Mouse (Mus musculus) erythroblast, embryonic 14.5 days (primary cell): Measurements from ENCODE around the gene Nav1. TPM values are rescaled to one million over a fixed set of nuclear protein-coding genes. Genes with fewer than 3 reads are reported as not detected.

Experiments
- H3K27me3 ChIP-seq: 2 replicates; pipeline ENCODE4 v1.6.1; 2012; ENCODE audit warnings: inconsistent platforms; ENCODE audit not compliant: control insufficient read depth
- H3K36me3 ChIP-seq: 2 replicates; pipeline ENCODE4 v1.6.1; 2012; ENCODE audit warnings: mild to moderate bottlenecking, inconsistent platforms; ENCODE audit not compliant: control insufficient read depth
- H3K4me1 ChIP-seq: 2 replicates; pipeline ENCODE4 v1.6.1; 2012; ENCODE audit warnings: inconsistent platforms; ENCODE audit not compliant: control insufficient read depth
- H3K4me3 ChIP-seq: replicated peaks from 2 replicates; pipeline ENCODE3; 2012; ENCODE audit warnings: moderate library complexity, mild to moderate bottlenecking, inconsistent platforms
- H3K9me3 ChIP-seq: 2 replicates; pipeline ENCODE4 v1.6.1; 2012; ENCODE audit warnings: low read length, inconsistent platforms, mixed read lengths; ENCODE audit not compliant: control insufficient read depth
- GATA1 ChIP-seq: IDR thresholded peaks from 2 replicates; pipeline ENCODE4 v1.6.1; 2012; ENCODE audit warnings: low read length, inconsistent platforms, mixed read lengths
- TAL1 ChIP-seq: IDR thresholded peaks from 3 replicates; pipeline ENCODE4 v1.6.1; 2012; ENCODE audit warnings: low read length, inconsistent platforms, mixed read lengths
- polyA plus RNA-seq: library from polyadenylated mRNA; stranded (reverse); fragments of >175 nt; gene quantifications from 2 replicates; pipeline ENCODE4 v1.2.3, GENCODE M21; 2012

The Nav1 gene
- polyA plus RNA-seq, 1 experiment: 0.01 TPM

DNA sequence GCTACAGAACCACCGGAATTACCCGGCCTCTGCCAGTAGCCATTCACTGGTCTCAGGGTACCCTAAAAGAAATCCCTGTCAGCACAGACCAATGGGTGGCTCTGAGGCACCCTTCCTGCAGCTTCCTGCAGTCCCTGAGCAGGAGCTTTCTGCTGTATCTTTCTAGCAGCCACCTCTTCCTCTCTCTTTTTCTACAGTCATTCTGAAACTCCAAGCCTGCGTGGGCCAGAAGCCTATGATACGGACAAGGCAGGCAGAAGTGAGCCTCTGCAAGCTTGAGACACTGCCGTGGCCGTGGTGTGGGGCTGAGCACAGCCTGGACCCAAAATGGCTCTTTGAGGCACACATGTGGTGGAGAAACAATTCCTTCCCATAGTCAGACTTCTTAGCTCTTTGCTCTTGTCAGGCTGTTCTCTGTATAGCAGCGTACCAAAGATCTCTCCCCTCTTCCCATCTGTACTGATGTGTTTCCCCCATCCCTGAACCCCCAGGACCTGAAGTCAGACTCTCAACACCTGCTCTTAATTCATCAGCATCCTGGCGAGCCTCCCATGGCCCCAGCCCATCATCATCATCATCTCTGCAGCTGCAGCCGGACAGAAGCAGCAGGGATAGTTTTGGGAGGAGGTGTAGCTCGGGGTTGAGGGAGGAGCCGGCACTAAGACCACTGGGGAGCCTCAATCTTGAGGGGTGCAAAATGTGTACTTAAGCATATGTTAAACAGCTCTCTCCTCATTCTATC lies 28.4 kb upstream of the Nav1 start:
- Histone ChIP-seq H3K27me3 (no peaks in the 10 kb centered on the region), H3K36me3 (no peaks in the 10 kb centered on the region), H3K4me3 (no peak overlapping the region), H3K4me1 (no peaks in the 10 kb centered on the region), H3K9me3 (no peaks in the 10 kb centered on the region)
- TF ChIP-seq GATA1 (no peak), TAL1 (no peak)

DNA sequence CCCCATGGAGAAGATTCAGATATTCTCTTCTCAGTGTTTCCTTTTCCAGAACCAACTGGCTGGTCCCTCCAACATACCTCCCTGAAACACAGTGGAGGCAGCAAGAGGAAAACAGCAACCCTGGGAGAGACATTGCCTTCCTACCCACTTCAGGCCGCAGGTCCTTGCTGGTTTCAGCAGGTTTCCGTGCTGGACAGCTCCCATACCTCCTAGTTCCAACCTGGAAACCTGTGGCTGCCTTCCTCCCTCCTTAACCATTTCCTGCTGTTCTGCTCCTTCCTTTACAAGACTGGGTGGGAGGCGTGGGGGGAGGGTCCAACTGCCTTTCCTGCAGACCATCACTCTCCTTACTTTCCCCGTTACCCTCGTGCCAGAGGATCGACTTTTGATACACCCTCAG lies 27.7 kb upstream of the Nav1 start:
- TF ChIP-seq GATA1: no peak
- no peak for TF ChIP-seq TAL1
- no peaks in the 10 kb centered on the region for H3K36me3 ChIP-seq
- no peaks in the 10 kb centered on the region for H3K9me3 ChIP-seq
- no peaks in the 10 kb centered on the region for H3K4me1 ChIP-seq
- H3K27me3 ChIP-seq: no peaks in the 10 kb centered on the region
- no peak overlapping the region for H3K4me3 ChIP-seq

DNA sequence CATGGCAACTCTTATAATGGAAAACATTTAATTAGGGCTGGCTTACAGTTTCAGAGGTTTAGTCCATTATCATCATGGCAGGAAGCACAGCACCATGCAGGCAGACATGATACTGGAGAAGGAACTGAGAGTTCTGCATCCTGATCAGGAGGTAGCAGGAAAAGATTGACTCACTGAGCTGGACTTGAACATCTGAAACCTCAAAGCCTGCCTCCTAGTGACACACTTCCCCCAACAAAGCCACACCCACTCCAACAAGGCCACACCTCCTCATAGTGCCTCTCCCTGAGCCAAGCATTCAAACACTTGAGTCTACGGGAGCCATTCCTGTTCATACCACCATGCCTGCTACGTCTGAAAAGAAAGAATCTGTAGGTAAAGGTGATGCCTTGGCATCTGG lies 26.8 kb upstream of the Nav1 start:
- no peaks in the 10 kb centered on the region for H3K9me3 ChIP-seq
- no peak overlapping the region for H3K4me3 ChIP-seq
- no peaks in the 10 kb centered on the region for H3K27me3 ChIP-seq
- TF ChIP-seq TAL1 (no peak), GATA1 (no peak)
- H3K36me3 ChIP-seq: no peaks in the 10 kb centered on the region
- H3K4me1 ChIP-seq: no peaks in the 10 kb centered on the region

DNA sequence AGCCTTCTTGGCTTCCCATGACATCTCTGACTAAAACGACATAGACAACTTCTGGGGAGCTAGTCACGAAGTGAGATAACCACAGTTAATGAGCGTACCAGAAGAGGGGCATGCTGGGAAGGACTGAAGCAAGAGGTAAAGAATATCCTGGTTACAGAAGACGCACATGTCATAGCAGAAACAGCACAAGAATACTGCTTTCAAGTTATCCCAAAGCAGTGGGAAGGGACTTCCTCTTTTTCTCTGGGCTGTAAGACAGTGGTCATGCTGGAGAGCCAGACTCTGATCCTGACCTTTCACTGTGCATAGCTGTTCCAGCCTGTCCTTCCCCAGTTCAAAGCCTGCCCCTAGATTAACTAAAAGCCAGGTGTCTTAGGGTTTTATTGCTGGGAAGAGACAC lies 26.4 kb upstream of the Nav1 start:
- H3K9me3 ChIP-seq: no peaks in the 10 kb centered on the region
- no peaks in the 10 kb centered on the region for H3K4me1 ChIP-seq
- no peak overlapping the region for H3K4me3 ChIP-seq
- H3K27me3 ChIP-seq: no peaks in the 10 kb centered on the region
- TF ChIP-seq TAL1 (no peak), GATA1 (no peak)
- no peaks in the 10 kb centered on the region for H3K36me3 ChIP-seq

DNA sequence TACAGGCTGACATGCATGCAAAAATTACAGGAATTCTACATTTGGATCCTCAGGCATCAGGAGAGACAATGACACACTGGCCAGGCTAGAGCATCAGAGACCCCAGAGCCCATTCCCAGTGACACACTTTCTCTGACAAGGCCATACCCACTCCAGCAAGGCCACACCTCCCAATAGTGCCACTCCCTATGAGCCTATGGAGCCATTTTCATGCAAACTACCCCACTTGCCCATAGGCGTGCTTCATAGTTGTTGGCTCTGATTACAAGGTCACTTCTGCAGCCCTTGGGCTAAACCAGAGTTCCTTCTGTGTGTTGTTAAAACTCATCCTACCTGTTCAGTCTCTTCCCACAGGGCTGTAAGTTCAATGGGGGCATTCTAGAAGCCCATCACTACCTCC lies 25.1 kb upstream of the Nav1 start:
- no peaks in the 10 kb centered on the region for H3K27me3 ChIP-seq
- no peaks in the 10 kb centered on the region for H3K4me1 ChIP-seq
- H3K9me3 ChIP-seq: no peaks in the 10 kb centered on the region
- no peaks in the 10 kb centered on the region for H3K36me3 ChIP-seq
- no peak overlapping the region for H3K4me3 ChIP-seq
- TF ChIP-seq GATA1: no peak
- no peak for TF ChIP-seq TAL1

DNA sequence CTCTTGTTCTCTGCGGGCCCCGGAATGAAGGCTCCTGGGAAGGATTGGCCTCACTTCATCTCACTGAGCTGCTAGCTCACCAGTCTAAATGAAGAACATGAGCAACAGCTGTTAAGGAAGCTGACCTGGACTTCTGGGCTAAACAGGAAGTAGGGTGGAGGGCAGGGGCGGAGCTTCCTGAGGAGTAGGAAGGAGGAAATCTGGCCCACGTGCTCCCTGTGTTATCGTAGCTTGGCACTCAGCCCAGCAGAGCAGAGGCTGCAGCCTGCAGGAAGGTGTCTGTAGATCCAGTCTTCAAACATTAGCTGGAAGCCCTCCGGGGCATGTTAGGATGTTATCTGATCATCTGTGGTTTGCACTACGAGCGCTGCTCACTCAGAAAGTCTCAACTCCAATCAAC lies 24.4 kb upstream of the Nav1 start:
- Histone ChIP-seq H3K9me3 (no peaks in the 10 kb centered on the region), H3K4me3 (no peak overlapping the region), H3K27me3 (no peaks in the 10 kb centered on the region), H3K36me3 (no peaks in the 10 kb centered on the region), H3K4me1 (no peaks in the 10 kb centered on the region)
- TF ChIP-seq GATA1 (no peak), TAL1 (no peak)

GRCm38 (mm10) chr1:135629846-135630245 lies 22.8 kb upstream of the Nav1 start:
- Histone ChIP-seq H3K4me3 (no peak overlapping the region), H3K9me3 (no peaks in the 10 kb centered on the region), H3K27me3 (no peaks in the 10 kb centered on the region), H3K36me3 (no peaks in the 10 kb centered on the region), H3K4me1 (no peaks in the 10 kb centered on the region)
- no peak for TF ChIP-seq GATA1
- TF ChIP-seq TAL1: no peak

DNA sequence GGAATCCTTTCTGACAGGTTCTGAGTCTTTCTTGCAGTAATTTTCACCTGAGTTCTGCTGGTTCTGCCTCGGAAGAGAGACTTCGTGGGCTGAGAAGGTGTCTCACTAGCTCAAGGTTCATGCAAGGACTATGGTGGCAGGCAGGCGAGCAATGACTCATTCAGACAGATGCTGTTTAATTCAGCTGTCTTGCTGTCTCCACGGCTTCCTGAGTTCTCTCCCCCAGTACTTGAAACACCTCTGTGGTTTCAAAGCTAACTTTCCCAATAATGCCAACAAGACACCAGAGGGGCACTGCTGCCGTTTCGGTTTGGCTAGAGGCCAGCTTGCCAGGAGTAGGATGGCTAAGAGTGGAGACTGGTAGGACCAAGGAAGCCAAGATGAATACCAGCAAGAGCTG lies 19.1 kb upstream of the Nav1 start:
- Histone ChIP-seq H3K9me3 (no peaks in the 10 kb centered on the region), H3K4me1 (no peaks in the 10 kb centered on the region), H3K4me3 (no peak overlapping the region), H3K36me3 (no peaks in the 10 kb centered on the region), H3K27me3 (no peaks in the 10 kb centered on the region)
- TF ChIP-seq TAL1 (no peak), GATA1 (no peak)

GRCm38 (mm10) chr1:135625741-135626140 lies 18.6 kb upstream of the Nav1 start:
- no peaks in the 10 kb centered on the region for H3K4me1 ChIP-seq
- H3K9me3 ChIP-seq: no peaks in the 10 kb centered on the region
- TF ChIP-seq TAL1 (no peak), GATA1 (no peak)

GRCm38 (mm10) chr1:135624646-135625045 lies 17.6 kb upstream of the Nav1 start:
- no peak for TF ChIP-seq GATA1
- TF ChIP-seq TAL1: no peak
- H3K4me1 ChIP-seq: no peaks in the 10 kb centered on the region
- no peaks in the 10 kb centered on the region for H3K36me3 ChIP-seq
- no peaks in the 10 kb centered on the region for H3K9me3 ChIP-seq
- H3K27me3 ChIP-seq: no peaks in the 10 kb centered on the region
- H3K4me3 ChIP-seq: no peak overlapping the region

More at GRCm38 (mm10) chr1:135625741-135626140, 18.6 kb upstream of the Nav1 start:
- Histone ChIP-seq H3K27me3 (no peaks in the 10 kb centered on the region), H3K36me3 (no peaks in the 10 kb centered on the region), H3K4me3 (no peak overlapping the region)
